Mouse (Mus musculus) thymus, adult 2 months (tissue): ENCODE measurements at regions not wholly inside any gene's neighbourhood (a gene's known extent, or its start where the extent isn't known, plus 50 kb on each side); places are given as distances from the start of the nearest gene placed in this dataset.

ENCODE experiments used
- CTCF ChIP-seq: fragments of 200-500 bp; IDR thresholded peaks from 2 replicates; pipeline ENCODE4 v1.5.1; 2012; ENCODE audit warnings: mild to moderate bottlenecking, control low read depth, low read length, moderate library complexity, borderline replicate concordance; ENCODE audit not compliant: control insufficient read depth, poor library complexity, insufficient read depth; ENCODE audit errors: extremely low read depth
- POLR2A ChIP-seq: fragments of 200-500 bp; IDR thresholded peaks from 2 replicates; pipeline ENCODE4 v1.6.1; 2012; ENCODE audit warnings: mild to moderate bottlenecking, low read length, control low read depth, moderate library complexity; ENCODE audit not compliant: control insufficient read depth, poor library complexity, insufficient read depth; ENCODE audit errors: extremely low read depth

- TF ChIP-seq CTCF (no peak), POLR2A (no peak)
Measured at GRCm38 (mm10) chr3:50758106-50758505, 314.7 kb upstream of the Slc7a11 start.
